Mouse (Mus musculus): ENCODE data around the gene Atf5.

The Atf5 gene

DNA sequence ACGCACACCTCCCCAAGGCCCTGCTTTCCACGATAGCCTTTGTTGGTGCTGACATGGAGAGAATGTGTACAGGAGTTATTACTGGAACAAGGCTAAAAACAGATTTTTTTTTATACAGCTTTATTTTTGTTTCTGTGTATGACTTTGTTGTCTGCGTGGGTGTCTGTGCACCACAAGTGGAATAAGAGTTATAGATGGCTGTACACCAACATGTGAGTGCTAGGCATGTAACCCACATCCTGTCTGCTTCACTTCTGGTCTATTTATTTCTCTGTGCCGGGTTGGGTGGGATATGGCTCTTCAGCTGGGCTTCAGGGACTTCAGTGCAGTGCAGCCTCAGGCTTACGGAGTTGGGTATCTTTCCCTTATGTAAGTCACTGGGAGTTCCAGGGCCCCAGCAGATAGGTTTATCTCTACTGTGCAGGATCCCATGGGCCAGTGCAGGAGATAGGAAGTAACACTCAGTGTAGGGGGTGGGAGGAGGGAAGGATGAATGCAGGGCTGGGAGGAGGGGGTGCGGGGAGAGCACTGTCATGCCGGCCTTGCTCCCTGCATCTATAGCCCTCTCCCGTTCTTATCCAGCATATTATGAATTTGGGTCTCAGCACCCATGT, 43.8 kb downstream of the Atf5 start:
- DNase-seq (ENCODE audit: low spot score in 2 of 2) = peak in 1 of 2 experiments; percentile 28

DNA sequence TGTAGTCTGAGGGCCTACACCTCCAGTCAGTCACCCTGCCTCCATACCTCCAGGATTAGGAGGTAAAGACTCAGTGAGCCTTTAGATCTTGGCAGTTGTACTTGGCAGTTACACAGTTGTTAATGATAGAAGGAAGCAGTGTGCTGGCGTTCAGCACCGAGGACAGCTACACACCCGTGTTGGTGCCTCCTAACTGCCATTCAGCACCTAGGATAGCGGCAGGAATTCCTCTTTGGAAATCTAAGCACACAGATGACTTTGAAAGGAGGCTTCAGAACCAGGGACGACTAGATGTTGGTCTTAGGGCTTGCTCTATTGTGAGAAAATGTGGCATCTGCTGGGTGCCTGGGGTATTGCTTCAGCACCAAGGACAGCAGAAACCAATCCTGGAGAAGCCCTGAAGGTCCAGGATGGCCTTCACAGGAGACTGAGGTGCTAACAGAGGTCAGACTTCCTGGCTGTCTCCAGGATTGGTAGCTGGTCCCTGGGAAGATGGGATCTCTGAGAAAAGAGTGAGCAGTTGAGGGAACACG, 46.3 kb downstream of the Atf5 start:
- DNase-seq (ENCODE audit: low spot score in 2 of 2) = peak; percentile 58 to 81

DNA sequence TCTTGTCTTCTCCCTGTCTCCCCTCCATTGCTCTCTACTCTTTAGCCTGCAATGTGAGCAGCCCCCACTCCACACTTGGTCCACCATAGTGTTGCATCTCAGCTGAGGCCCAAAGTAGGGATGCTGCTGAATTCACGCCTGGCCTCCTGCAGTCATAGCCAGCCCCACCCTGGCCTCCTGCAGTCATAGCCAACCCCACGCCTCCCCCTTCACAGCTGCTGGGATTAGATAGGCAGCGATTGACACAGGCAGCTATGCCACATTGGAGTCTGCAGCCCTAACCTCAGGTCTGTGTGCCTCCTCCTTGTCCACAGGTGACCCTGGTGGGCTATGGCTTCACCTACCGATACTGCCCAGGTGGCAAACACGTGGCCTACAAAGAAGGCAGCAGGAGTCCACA, 48.3 kb downstream of the Atf5 start:
- peak; percentile 67 to 71 for DNase-seq (ENCODE audit: low spot score in 2 of 2)
